Mouse (Mus musculus) MEL (cell line): ENCODE measurements around the gene Oasl1.

Experiments used
- CHD2 ChIP-seq: IDR thresholded peaks from 2 replicates; pipeline ENCODE4 v1.6.1; 2011; ENCODE audit warnings: low read length, improper control_type of control experiment
- SIN3A ChIP-seq: IDR thresholded peaks from 2 replicates; pipeline ENCODE4 v1.6.1; 2012; ENCODE audit warnings: low read length, improper control_type of control experiment, inconsistent platforms
- USF1 ChIP-seq: IDR thresholded peaks from 2 replicates; pipeline ENCODE4 v1.6.1; 2014; ENCODE audit warnings: low read depth, mild to moderate bottlenecking, inconsistent platforms, low read length, improper control_type of control experiment, moderate library complexity

GRCm38 (mm10) chr5:114898857-114899256, 24.2 kb upstream of the Oasl1 start:
- TF ChIP-seq SIN3A (no peak), CHD2 (no peak), USF1 (no peak)
